Mouse (Mus musculus) gastrocnemius, postnatal 10 days (tissue): ENCODE results near the gene Slc12a8. TPM values are rescaled to one million over a fixed set of nuclear protein-coding genes. Genes with fewer than 3 reads are reported as not detected.

Experiments used
- DNase-seq: peaks from one replicate; pipeline ENCODE4 v3.0.0; 2021; ENCODE audit warnings: mixed read lengths
- total RNA-seq, 2 experiments: library from RNA; stranded (reverse); gene quantifications; 2 replicates each; pipeline ENCODE4 v1.2.3; 2021

Gene Slc12a8
- total RNA-seq, 2 experiments from 2014 or later: 0.27 to 0.35 TPM

DNA sequence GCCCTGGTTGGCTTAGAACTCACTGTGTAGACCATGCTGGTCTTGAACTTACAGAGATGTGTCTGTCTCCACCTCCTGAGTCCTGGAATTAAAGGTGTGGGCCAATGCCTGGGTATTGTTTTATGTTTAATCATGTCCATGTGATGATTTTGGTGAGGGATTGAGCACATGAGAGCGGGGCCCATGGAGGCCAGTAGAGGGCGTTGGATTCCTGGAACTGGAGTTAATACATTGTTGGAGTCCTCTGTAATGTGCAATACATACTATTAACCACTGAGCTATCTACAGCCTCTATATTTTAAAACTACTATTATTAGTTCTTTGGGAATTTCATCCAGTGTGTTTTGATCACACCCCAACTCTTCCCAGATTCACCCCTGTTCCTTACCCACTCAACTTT is 27.2 kb downstream of the Slc12a8 start:
- no peak for DNase-seq

DNA sequence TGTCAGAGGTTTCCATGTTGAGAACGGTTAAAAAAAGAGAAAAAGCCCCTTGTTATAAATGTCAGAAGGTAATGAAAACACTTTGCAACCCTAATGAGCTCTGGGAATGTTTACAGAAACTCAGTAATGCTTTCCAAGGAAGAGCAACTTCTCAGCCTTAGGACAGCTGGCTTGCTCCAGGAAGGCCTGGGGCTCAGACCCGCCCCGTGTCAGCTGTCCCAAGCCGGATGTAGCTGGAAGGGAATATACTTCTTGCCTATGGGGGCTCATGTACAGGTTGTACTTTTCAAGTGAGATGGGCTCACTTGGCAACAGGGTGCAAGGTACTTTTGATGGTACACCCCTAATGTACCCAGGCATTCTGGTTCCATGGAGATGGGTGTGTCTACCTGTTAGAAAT is 28.4 kb downstream of the Slc12a8 start:
- DNase-seq: no peak

DNA sequence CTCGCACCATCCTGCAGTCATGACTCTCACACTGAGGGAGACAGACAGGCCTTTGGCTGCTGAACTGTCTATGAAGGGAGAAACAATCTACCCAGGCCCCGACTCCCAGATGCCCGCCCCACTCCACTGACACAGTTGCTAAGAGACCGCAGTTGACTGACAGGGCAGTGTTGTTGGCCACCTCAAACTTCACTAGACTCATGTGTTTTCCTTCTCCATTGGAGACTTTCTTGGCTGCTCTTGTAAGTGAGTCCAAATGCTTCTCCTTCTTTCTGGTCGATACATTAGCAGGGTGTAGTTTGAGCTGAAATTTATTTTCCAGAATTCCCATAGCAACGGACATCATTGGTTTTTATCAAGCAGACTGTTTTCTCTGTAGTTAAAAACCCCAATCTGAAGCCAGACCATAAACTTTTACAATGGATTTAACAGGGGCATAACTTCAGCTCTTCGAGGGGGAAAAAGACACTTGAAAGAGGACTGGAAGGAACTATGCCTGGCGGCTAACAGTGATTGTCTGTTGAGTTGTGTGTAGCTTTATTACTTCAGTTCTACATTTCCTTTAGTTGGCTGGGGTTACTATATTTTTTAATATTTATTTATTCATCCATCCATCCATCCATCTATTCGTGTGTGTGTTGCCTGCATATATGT is 36.7 kb downstream of the Slc12a8 start:
- no peak for DNase-seq

DNA sequence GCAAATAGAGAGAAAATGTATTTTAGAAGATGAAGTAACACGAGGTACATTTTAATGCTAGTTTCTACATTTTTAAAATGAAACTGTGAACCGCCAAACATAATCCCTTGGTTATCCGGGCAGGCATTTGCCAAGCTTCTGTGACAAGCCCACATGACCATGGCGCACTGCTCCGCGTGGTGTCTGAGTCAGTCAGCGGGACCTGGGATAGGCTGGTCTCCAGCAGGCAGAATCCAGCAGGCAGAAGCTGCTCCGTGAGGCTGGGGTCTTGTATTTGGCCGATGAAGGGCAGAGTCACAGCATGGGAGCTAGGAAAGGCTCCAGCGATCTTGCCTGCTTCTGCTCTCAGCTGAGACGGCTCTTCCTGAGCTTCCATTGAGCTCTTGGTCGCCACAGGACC is 41.0 kb downstream of the Slc12a8 start:
- DNase-seq: no peak

DNA sequence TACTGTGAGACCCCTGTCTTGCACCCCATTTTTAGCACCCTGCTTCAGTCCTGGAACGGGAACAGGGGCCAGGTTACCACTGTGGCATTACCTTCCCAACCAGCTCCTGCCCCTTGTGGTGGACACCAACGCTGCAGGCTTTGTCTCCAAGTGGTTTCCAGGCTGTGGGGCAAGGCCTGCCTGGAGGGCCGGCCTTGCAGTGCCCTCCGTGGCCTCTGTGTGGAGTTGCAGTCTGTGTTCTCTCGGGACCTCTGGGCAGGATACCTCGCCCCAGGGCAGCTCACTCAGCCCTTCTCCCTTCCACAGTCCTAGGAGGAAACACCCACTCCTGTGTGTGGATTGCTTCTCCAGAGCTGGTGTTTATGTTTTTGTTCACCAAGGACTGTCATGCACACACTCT is 43.2 kb downstream of the Slc12a8 start:
- DNase-seq: peak; percentile 75

DNA sequence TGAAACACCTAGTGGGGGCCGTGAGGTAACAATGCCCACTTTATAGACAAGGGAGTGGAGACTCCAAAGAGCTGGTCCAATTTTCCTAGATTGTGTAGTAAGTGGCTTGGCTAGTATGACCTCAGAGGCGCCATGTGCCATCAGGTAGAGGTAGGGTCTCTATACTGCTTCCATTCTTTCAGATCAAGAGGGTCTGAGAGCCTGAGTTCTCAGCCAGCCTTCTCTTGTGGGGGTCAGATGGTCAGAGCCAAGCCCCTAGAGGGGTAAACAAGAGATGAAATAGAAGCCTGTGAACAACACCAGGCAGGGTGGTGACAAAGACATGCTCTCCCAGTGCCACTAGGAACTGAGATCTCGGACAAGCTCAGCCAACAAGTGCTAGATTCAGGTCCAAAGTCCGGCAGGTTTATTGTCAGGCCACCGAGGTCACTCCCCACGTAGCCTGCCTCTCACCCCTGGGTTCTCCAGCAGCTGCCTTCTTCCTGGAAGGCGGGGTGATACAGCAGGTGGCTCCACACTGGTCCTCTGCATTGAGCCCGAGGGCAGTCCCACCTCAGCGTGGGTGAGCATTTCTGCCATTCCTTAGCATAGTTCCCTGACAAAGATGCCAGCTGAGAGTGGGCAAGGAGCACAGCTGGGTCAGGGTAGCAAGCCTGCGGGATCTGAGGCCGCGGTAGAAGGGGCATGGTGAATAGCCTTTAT is 44.3 kb downstream of the Slc12a8 start:
- no peak for DNase-seq

DNA sequence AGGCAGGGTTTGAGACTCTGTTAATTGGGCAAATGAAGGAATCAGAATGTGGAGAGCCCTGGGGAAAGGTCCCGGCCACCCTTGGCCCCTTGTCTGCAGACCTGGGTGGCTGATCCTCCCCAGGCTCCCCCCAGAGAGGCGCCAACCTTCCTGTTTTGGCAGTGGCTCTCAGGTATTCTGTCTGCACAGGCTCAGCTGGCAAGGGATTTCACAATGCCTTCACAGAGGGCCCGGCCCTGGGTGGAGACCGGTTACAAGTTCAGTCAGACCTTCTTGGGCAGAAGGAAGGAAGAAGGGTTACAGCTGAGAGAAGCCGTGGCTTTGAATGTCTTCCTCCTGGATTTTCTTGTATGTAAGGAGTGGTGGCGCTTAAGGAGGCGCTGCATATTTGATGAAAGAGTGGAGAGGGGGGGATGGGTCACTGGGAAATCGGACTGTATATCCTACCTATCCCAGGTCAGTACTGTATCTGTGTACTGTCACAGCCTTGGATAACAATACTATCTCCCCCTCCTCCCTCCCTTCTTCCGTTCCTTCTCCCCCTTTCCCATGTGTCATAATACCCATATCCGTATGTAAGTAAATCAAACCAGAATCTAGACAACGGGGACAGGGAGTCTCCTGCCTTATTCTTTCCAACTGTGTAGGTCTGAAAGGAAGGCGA is 45.9 kb downstream of the Slc12a8 start:
- no peak for DNase-seq

DNA sequence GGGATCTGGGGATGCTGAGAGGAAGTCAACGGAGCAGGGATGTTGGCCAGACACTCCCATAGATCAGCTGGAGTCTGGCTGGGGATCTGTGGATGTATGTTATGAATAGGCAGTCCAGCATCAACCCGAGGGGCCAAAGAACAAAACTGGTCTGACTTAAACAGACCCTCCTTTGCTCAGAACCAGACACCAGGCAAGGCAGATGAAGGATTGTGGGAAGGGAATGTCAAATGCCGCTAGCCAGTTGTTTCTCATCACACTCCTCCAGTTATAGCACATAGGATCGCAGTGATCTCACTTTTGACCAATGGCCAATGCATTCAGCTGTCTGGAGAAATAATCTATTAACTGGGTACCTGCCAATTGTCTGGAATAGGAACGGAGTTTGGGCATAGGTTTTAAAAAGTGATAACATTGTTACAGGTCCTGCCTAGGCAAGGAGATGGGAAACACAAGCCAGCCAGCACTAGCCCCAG is 46.4 kb downstream of the Slc12a8 start:
- no peak for DNase-seq

DNA sequence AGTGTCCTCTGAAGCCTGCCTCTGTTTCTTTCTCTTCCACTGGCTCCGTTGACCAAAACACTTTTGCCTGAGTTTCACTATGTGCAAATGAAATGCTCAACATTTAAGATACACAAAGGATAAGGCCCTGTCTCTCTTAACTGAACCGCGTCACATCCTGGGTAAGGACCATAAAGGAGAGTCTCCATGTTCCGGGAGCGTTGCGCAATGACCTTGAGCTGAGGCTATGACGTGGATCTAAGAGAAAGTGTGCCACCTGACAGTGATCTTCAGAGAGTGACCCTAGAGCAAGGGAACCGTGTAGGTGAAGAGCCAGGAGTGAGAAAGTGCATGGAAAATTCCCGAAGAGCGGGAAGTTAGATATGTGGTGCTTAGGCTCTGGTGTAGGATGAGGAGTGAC is 49.3 kb downstream of the Slc12a8 start:
- no peak for DNase-seq

DNA sequence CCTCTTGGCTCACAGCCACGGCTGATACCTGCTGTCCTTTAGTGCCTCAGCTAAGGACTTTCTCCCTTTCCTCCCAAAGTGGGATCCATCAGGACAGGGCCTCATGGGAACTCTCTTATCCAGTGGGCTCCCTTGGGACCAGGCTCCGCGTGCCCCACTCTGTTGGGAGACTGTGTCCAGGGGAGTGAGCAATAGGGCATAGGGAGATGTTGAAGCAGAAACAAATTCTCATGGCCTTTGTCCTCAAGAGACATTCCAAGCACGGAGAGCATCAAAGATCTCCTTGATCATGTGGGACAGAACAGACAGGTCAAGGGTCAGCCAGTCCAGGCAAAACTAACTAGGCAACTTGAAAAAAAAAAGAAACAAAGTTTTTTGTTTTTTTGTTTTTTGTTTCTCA is 50.6 kb downstream of the Slc12a8 start:
- DNase-seq: no peak

DNA sequence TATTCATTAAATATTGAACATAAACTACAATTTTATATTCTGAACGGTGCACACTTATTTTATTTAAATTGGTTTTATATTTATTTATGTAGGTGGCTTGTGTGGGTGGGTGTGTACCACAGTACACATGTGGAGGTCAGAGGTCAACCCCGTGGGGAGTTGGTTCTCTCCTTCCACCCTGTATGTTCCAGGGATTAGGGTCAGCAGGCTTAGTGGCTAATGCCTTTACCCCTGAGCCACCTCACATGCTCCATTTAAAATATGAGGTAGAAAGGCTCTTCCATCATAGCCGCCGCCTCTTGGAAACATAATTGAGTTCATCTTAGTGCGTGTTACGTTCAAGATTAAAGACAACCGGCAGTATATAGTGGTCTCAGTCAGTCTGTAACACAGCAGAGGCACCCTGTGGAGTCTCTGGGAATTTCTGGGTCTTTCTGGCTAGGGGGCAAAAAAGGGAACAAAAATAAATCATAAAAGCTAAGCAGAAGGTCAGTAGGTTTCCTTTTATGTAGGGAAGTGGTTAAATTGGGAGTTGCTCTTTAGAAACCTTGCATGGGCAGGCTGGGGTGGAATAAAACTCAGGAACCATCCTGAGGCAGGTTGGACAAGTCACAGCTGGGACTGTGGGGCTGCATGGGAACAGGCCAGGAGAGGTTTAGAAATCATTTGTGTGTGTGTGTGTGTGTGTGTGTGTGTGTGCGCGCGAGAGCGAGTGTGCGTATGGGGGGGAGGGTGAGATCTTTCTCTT is 51.3 kb downstream of the Slc12a8 start:
- DNase-seq: no peak

DNA sequence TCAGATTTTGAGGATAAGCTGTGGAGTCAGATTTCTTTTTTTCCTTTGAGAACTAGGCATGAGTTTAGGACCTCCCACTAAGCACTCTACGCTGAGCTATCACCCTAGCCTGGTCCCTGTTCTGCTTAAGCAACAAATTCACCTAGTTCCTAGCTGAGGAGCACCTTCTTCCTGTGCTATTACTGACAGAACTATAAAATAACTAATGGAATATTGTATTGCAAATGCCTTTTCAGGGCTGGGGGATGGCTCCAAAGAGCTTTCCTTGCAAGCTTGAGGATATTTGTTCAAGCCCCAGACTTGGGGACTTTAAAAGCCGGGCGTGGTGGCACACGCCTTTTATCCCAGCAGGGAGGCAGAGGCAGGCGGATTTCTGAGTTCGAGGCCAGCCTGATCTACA is 55.5 kb downstream of the Slc12a8 start:
- no peak for DNase-seq

DNA sequence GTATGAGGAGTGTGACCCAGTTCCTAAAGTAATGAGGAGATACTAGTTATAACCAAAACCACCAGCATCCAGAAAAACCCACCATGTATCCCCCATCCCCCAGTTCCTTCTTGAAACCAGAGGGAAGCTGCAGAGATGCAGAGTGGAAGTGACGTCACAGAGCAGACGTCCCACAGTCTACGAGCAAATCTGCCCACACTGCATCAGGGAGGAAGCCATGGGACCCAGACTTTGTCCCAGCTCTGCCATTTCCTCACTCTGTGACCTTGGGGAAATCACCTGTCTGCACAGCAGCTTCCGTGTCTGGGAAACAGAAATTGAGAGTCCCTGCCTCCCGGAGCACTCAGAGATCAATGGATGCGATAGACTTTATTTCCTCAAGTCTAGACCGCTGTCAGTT is 56.6 kb downstream of the Slc12a8 start:
- no peak for DNase-seq

DNA sequence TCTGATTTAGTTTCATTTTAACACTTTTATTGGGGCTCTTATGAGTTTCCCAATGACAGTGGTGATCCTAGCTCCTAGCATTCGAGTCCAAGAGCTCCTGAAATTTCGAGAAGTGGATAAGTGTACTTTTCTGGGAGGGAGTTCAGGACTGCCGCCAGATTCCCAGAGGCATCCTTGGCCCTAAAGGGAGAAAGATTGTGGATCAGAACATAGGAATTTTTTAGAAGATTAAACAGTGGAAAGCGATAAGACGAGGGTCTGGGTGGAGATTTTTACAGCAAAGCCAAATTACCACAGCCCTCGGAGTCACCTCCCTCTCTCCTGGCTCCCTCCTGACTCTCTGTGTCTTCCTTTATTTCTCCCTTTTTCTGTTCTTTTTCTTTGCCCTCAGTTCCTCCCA is 58.6 kb downstream of the Slc12a8 start:
- no peak for DNase-seq

DNA sequence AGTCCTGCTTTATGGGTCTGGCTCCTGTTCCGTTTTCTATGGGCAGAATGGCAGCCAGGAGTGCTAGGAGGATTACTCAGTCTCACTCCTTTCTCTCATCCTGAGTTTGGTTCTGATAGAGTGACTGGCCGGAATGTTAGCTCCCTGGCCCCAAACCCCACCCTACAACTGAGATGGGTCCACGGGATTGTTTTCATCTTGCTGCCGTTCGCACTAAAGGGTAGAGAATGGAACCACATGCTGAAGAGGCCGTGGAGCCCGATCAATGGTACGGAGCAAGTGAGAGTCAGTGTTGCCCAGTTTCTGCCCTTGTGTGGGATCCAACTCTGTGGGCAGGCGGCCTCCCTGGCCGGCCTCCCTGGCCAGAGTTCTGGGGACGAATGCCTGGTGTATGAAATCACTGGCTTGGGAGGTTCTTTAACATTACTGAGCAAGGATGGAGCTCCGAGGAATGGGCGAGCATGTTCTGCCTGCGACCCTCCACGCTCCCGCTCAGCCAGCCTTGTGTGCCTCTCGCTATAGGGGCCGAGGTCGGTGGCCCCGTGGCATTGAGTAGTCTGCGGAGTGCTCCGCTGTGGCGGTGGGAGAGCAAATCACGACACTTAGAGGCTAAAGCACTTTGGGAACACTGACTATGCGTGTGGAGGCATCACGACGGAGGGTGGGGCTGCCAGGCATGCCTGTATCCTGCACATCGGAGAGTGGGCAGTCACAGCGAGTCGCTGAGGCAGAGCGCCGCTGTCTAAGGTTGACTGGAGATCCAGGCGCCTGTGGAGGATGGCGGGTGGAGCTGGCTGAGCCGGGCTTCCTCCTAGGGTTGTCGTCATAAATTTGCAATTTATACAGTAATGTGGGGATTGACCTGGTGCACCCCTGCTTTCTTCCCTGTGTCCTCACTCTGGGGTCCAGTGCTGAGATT is 59.4 kb downstream of the Slc12a8 start:
- peak; percentile 62 for DNase-seq

DNA sequence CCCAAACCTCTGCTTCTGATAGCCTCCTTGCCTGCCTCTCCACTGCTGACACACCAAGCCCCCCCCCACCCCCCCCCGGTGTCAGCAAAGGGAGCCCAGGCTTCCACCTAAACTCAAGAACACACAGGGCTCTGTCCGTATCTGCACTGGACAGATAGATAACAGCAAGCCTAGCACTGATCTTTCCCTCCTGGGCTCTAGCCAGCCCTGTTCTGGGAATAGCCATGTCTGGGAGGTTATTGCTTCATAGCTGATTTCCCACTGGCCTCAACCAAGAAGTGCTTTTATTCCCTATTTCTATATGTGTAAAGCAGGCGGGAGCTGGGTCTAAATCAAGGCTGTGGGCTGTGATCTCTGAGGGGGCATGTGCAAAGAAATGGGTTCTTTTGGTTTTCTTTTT is 61.3 kb downstream of the Slc12a8 start:
- DNase-seq: no peak

DNA sequence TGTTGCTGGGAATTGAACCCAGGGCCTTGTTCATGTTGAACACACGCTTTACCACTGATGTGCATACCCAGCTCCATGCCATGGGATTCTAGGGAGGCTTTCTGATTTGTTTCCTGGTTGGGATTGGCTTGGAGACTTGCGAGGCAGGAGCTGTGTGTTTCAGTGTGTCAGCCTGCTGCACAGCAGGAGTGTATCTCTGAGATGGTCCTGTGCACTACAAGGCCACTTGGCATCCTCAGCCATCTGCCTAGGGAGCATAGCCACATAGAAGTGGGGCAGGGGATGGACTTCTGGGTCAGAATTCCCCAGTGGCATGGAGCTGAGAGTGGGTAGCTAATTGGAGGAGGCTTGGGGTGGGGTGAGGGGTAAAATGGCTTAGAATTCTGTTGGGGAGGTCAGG is 63.2 kb downstream of the Slc12a8 start:
- DNase-seq: no peak

DNA sequence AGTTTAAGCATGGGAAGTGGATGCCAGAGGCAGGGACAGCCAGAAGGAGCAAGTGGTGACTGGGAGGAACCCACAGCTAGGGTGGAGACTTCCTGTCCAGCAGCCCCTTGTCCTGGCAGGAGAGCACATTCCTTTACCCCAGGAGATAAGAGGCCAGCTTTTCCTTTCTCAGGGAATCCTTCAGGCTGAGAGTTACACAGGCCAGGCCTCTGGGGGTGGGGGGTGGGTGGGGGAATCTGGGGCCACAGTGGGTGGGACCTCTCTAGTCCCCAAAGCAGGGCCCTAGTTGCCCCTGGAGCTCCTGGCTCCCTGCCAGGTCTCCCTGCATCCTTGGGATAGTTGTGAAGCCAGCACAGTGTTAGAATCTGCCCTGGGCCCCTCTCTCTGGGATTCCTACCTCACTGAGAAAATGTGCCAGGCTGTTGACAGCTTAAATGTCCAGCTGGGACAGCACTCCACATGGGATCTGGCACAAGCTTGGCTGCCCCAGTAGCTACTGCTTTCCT is 63.7 kb downstream of the Slc12a8 start:
- no peak for DNase-seq

DNA sequence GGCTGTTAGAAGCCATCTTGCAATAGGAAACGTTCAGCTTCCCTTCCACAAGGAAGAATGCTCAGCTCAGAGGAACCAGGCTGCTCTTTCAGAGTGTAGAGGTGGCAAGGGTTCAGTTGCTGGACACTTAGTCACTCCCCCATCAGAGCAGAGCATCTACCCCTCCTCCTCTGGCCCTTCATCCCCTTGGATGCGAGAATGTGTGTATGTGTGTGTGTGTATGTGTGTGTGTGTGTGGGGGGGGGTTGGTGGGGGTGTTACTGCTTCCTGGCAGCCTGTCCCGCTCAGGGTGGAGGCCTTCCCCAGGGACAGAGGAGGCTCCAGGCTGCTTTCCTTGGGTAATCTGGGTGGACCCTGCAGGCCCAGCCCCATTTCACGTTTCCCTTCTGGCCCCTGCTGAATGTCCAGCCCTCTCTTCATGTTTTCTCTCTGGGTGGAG is 64.6 kb downstream of the Slc12a8 start:
- DNase-seq: peak; percentile 47

DNA sequence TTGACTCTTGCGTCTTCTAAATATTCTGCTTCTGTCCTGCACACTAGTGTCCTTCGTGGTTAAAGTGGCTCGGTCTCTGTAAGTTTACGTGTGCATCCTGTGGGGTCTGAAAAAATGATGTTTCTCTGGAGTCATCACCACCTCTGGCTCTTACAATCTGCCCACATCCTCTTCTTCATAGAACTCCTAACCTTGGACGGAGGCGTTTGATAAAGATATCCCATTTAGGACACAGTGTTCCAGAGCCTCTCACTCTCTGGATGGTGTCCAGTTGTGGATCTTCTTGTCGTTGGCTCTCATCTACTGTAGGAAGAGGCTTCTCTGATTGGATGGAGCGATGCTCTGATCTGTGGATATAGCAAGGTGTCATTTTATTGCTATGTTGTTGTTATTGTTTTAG is 65.4 kb downstream of the Slc12a8 start:
- DNase-seq: no peak

DNA sequence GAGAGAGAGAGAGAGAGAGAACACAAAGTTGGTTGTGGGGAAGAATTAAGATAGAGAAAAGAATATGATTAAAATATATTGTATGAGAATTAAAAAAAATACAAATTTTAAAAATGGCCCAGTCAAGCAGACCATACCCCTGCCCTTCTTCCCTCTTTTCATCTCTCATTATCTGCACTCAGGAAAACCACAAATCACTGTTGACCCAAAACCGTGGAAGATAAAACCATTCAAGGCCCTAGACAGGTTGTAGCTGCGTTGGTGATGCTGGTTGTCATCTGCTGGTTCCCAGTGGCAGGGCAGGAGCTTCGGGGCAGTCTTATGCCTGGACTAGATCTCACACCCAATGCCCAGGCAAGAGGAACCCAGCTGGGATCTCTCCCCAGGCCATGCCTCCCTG is 66.2 kb downstream of the Slc12a8 start:
- no peak for DNase-seq
